9 mouse cellular contexts compared by ENCODE assay signal in the genomic region with DNA sequence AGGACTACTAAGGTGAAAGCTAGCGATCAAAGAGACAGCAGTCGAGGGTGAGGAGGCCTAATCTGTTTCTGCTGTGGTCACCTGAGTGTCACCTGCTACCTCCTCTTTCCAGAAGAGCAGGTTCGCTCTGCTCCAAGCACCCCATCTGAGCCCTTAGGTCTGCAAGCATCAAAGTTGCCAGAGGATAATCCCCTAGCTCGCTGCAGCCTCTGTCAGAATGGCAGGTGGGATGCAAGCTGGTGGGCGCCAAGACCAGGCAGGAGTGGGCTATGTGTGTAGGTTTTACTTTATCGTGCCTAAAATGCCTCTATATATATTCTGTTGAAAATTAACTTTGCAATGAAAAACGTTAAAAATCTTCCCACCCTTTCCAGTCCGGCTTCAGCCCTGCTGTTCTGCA. TPM values are rescaled to one million over a fixed set of nuclear protein-coding genes. Genes with fewer than 3 reads are reported as not detected.
A peak's percentile ranks its signal among the peaks of the same experiment; 100 is the strongest.
DNase-seq lines count a peak whose midpoint lies in the region; ATAC-seq lines count a peak whose summit lies in the region.
"Had no signal": no experiment of that assay in that cellular context is flagged by ENCODE, and none has a peak within 500 bp of the region (broad histone marks: within the 10 kb centered on the region; RNA-seq: fewer than 3 reads in every experiment).

No protein-coding gene starts in this region.

- H3K27me3 ChIP-seq in kidney, embryonic 16.5 days (ENCODE audit: insufficient read depth, low read length), result peaks cover 73% of the 10 kb centered on the region
- peaks cover 60% of the 10 kb centered on the region for H3K27me3 ChIP-seq in embryonic facial prominence, embryonic 14.5 days (replicated peaks; ENCODE audit: control insufficient read depth, insufficient read depth, low read length)
- peaks cover 9% of the 10 kb centered on the region for H3K27me3 ChIP-seq in hindbrain, embryonic 15.5 days
- H3K27me3 ChIP-seq in neural tube, embryonic 13.5 days, result peaks cover 75% of the 10 kb centered on the region

- no peak for ATAC-seq in kidney, embryonic 16.5 days (ENCODE audit: low FRiP score, low TSS enrichment)
- no peak for ATAC-seq in embryonic facial prominence, embryonic 14.5 days (ENCODE audit: low read depth)
- no peak for ATAC-seq in hindbrain, embryonic 15.5 days (ENCODE audit: low FRiP score, low read depth)
- no peak for ATAC-seq in neural tube, embryonic 13.5 days (ENCODE audit: low read depth)

- DNase-seq in kidney, adult 9 months, result no peak
- no peak for DNase-seq in embryonic facial prominence, embryonic 14.5 days (ENCODE audit: low spot score)
- DNase-seq in embryo, embryonic 11 days, result no peak
- no peak for DNase-seq in gastrocnemius, adult 18-20 months (ENCODE audit: low spot score)

- peaks cover 18% of the 10 kb centered on the region for H3K4me1 ChIP-seq in kidney, embryonic 16.5 days (ENCODE audit: insufficient read depth, low read length)
- peaks cover 10% of the 10 kb centered on the region for H3K4me1 ChIP-seq in embryonic facial prominence, embryonic 14.5 days (ENCODE audit: control insufficient read depth, insufficient read depth, low read length)
- H3K4me1 ChIP-seq in hindbrain, embryonic 15.5 days (replicated peaks), result peaks cover 37% of the 10 kb centered on the region
- H3K4me1 ChIP-seq in neural tube, embryonic 13.5 days (replicated peaks), result peaks cover 36% of the 10 kb centered on the region

- H3K9ac ChIP-seq in kidney, embryonic 16.5 days (replicated peaks; ENCODE audit: low read length), result no peak overlapping the region
- no peak overlapping the region for H3K9ac ChIP-seq in embryonic facial prominence, embryonic 14.5 days (ENCODE audit: low read depth, low read length)
- peak overlapping the region; percentile 71; the same call in 1 of the 2 replicates for H3K9ac ChIP-seq in hindbrain, embryonic 15.5 days
- peak overlapping the region; percentile 81 for H3K9ac ChIP-seq in neural tube, embryonic 13.5 days

- no peak overlapping the region for H3K4me3 ChIP-seq in kidney, embryonic 16.5 days (ENCODE audit: low read length)
- H3K4me3 ChIP-seq in embryonic facial prominence, embryonic 14.5 days (ENCODE audit: low read depth, low read length), result peak overlapping the region; percentile 63; the same call in 1 of the 2 replicates
- peak overlapping the region; percentile 77 for H3K4me3 ChIP-seq in hindbrain, embryonic 15.5 days
- H3K4me3 ChIP-seq in neural tube, embryonic 13.5 days, result peak overlapping the region; percentile 67

- WGBS in kidney, embryonic 16.5 days, result 20% methylated on average over 8 of the region's 8 CpGs
- WGBS in embryonic facial prominence, embryonic 14.5 days, result 13% methylated on average over 8 of the region's 8 CpGs
- WGBS in hindbrain, embryonic 15.5 days, result 18% methylated on average over 8 of the region's 8 CpGs
- 30% methylated on average over 8 of the region's 8 CpGs for WGBS in neural tube, embryonic 13.5 days

- H3K4me2 ChIP-seq in kidney, embryonic 16.5 days (replicated peaks; ENCODE audit: low read depth, low read length), result peak overlapping the region; percentile 96
- H3K4me2 ChIP-seq in embryonic facial prominence, embryonic 14.5 days (ENCODE audit: low read depth, low read length), result peak overlapping the region; percentile 91; the same call in 1 of the 2 replicates
- H3K4me2 ChIP-seq in hindbrain, embryonic 15.5 days, result peak overlapping the region; percentile 83
- peak overlapping the region; percentile 77 for H3K4me2 ChIP-seq in neural tube, embryonic 13.5 days

- no peak overlapping the region for H3K27ac ChIP-seq in kidney, embryonic 16.5 days (ENCODE audit: low read length)
- no peak overlapping the region for H3K27ac ChIP-seq in embryonic facial prominence, embryonic 14.5 days (replicated peaks; ENCODE audit: low read depth, low read length)
- peak overlapping the region; percentile 85 for H3K27ac ChIP-seq in hindbrain, embryonic 15.5 days (replicated peaks)
- H3K27ac ChIP-seq in neural tube, embryonic 13.5 days (replicated peaks), result peak overlapping the region; percentile 84

- no peaks in the 10 kb centered on the region for H3K36me3 ChIP-seq in kidney, embryonic 16.5 days (ENCODE audit: insufficient read depth, low read length)
- no peaks in the 10 kb centered on the region for H3K36me3 ChIP-seq in embryonic facial prominence, embryonic 14.5 days (ENCODE audit: control insufficient read depth, insufficient read depth, low read length)
- H3K36me3 ChIP-seq in hindbrain, embryonic 15.5 days, result no peaks in the 10 kb centered on the region
- H3K36me3 ChIP-seq in neural tube, embryonic 13.5 days, result no peaks in the 10 kb centered on the region

- H3K9me3 ChIP-seq in kidney, embryonic 16.5 days (ENCODE audit: low read length), result no peaks in the 10 kb centered on the region
- H3K9me3 ChIP-seq in embryonic facial prominence, embryonic 14.5 days (ENCODE audit: control insufficient read depth, low read length), result no peaks in the 10 kb centered on the region
- no peaks in the 10 kb centered on the region for H3K9me3 ChIP-seq in hindbrain, embryonic 15.5 days
- no peaks in the 10 kb centered on the region for H3K9me3 ChIP-seq in neural tube, embryonic 13.5 days

RNA-seq across cellular contexts. Expression of gene Nptxr, which starts 0.7 kb away (rescaled TPM):
- 1.7 and 1.9 TPM in 2 replicates for polyA plus RNA-seq in kidney, embryonic 16.5 days (2015; fragmentation: Nextera tagmentation; extraction: Ambion mirVana)
- polyA plus RNA-seq in embryonic facial prominence, embryonic 14.5 days (2014; fragmentation: Nextera tagmentation; extraction: Ambion mirVana), result 3.2 and 3.4 TPM in 2 replicates
- polyA plus RNA-seq in hindbrain, embryonic 15.5 days (2015; fragmentation: Nextera tagmentation; extraction: Ambion mirVana), result 49.9 and 61.3 TPM in 2 replicates
- 19.9 and 22.1 TPM in 2 replicates for polyA plus RNA-seq in neural tube, embryonic 13.5 days (2015; fragmentation: Nextera tagmentation; extraction: Ambion mirVana)
- total RNA-seq in gastrocnemius, adult 18-20 months (2021), result under 1 TPM; 0.50 to 0.76 TPM

RNA-seq across cellular contexts. Expression of gene Dnal4, which starts 27.6 kb away (rescaled TPM):
- 71.7 and 74.0 TPM in 2 replicates for polyA plus RNA-seq in kidney, embryonic 16.5 days (2015; fragmentation: Nextera tagmentation; extraction: Ambion mirVana)
- polyA plus RNA-seq in embryonic facial prominence, embryonic 14.5 days (2014; fragmentation: Nextera tagmentation; extraction: Ambion mirVana), result 50.0 and 59.5 TPM in 2 replicates
- polyA plus RNA-seq in hindbrain, embryonic 15.5 days (2015; fragmentation: Nextera tagmentation; extraction: Ambion mirVana), result 68.7 and 69.6 TPM in 2 replicates
- 69.7 and 72.1 TPM in 2 replicates for polyA plus RNA-seq in neural tube, embryonic 13.5 days (2015; fragmentation: Nextera tagmentation; extraction: Ambion mirVana)
- 1 to 10 TPM; 5.7 to 6.5 TPM for total RNA-seq in gastrocnemius, adult 18-20 months (2021)

RNA-seq across cellular contexts. Expression of gene Npcd, which starts 28.8 kb away (rescaled TPM):
- not detected in 2 replicates for polyA plus RNA-seq in kidney, embryonic 16.5 days (2015; fragmentation: Nextera tagmentation; extraction: Ambion mirVana)
- polyA plus RNA-seq in embryonic facial prominence, embryonic 14.5 days (2014; fragmentation: Nextera tagmentation; extraction: Ambion mirVana), result 0.80 TPM in 1 of 2 replicates, not detected in the other
- polyA plus RNA-seq in hindbrain, embryonic 15.5 days (2015; fragmentation: Nextera tagmentation; extraction: Ambion mirVana), result 0.44 TPM in 1 of 2 replicates, not detected in the other
- polyA plus RNA-seq in neural tube, embryonic 13.5 days (2015; fragmentation: Nextera tagmentation; extraction: Ambion mirVana), result 0.90 TPM in 1 of 2 replicates, not detected in the other
- total RNA-seq in gastrocnemius, adult 18-20 months (2021), result under 1 TPM in 1 of 2 experiments, not detected in 1; 0.55 TPM
- total RNA-seq: megakaryocyte progenitor cell, adult 5-6 weeks had no signal
- polyA plus RNA-seq: thymus, postnatal 0 days had no signal

RNA-seq across cellular contexts. Expression of gene Cbx6, which starts 29.2 kb away (rescaled TPM):
- polyA plus RNA-seq in kidney, embryonic 16.5 days (2015; fragmentation: Nextera tagmentation; extraction: Ambion mirVana), result 52.1 and 58.8 TPM in 2 replicates
- polyA plus RNA-seq in embryonic facial prominence, embryonic 14.5 days (2014; fragmentation: Nextera tagmentation; extraction: Ambion mirVana), result 50.2 and 54.4 TPM in 2 replicates
- 60.8 and 64.5 TPM in 2 replicates for polyA plus RNA-seq in hindbrain, embryonic 15.5 days (2015; fragmentation: Nextera tagmentation; extraction: Ambion mirVana)
- polyA plus RNA-seq in neural tube, embryonic 13.5 days (2015; fragmentation: Nextera tagmentation; extraction: Ambion mirVana), result 39.8 and 42.0 TPM in 2 replicates
- 1 to 10 TPM; 7.0 to 7.8 TPM for total RNA-seq in gastrocnemius, adult 18-20 months (2021)

Comparison
In these comparisons a context has a peak if more than half of its experiments do, and no peak if none do; other contexts are left out.
1. H3K27ac ChIP-seq: peak in hindbrain, embryonic 15.5 days (single experiment) and neural tube, embryonic 13.5 days (single experiment); none in kidney, embryonic 16.5 days (single experiment) and embryonic facial prominence, embryonic 14.5 days (single experiment).
2. H3K9ac ChIP-seq: peak in hindbrain, embryonic 15.5 days (single experiment) and neural tube, embryonic 13.5 days (single experiment); none in kidney, embryonic 16.5 days (single experiment) and embryonic facial prominence, embryonic 14.5 days (single experiment).
3. Peak in every context shown above with its lines, with median percentiles within 50 percentile points of each other: H3K4me2 ChIP-seq.